In genomic region chr4:139145156-139145555, GRCm38 (mm10) we compare ENCODE assay signal across 8 mouse cellular contexts. TPM values are rescaled to one million over a fixed set of nuclear protein-coding genes. Genes with fewer than 3 reads are reported as not detected.
A peak's percentile ranks its signal among the peaks of the same experiment; 100 is the strongest.
DNase-seq lines count a peak whose midpoint lies in the region; ATAC-seq and TF ChIP-seq lines count a peak whose summit lies in the region.

No protein-coding gene starts in this region.

- TF ChIP-seq EP300 in heart, adult 2 months (IDR thresholded peaks at IDR 0.05; ENCODE audit: insufficient read depth, low read depth, low read length), result no peak

- H3K9me3 ChIP-seq in embryonic facial prominence, embryonic 11.5 days (replicated peaks; ENCODE audit: control insufficient read depth, low read length), result peaks cover 7% of the 10 kb centered on the region; the same call in 1 of the 2 replicates

- H3K79me2 ChIP-seq in heart, adult 2 months (replicated peaks; ENCODE audit: control insufficient read depth, insufficient read depth, low read length), result no peaks in the 10 kb centered on the region

- no peak for DNase-seq in heart, adult 2 months
- no peak for DNase-seq in heart, adult 18-20 months
- peak; percentile 15 for DNase-seq in right cerebral cortex, postnatal 4 days
- DNase-seq in right cerebral cortex, adult 18-20 months, result no peak
- DNase-seq in embryonic facial prominence, embryonic 11.5 days (ENCODE audit: low spot score), result peak; percentile 65
- DNase-seq in splenic B cell, adult 2 months (ENCODE audit: low read depth, low spot score), result peak; percentile 53
- no peak for DNase-seq in left cerebral cortex, adult 9 months (ENCODE audit: low spot score in 2 of 2)
- DNase-seq in layer of hippocampus, adult 18-20 months (ENCODE audit: low spot score in 2 of 2), result no peak

- no peak for ATAC-seq in embryonic facial prominence, embryonic 11.5 days (replicated peaks; ENCODE audit: insufficient number of reproducible peaks, low FRiP score, low TSS enrichment, low read depth)

- intact Hi-C loops in heart, adult 2 months (cut with DNase I), result loop anchor here (5.0 kb wide), 1 partner anchor 37 kb away; no protein-coding TSS in a partner anchor

- H3K27me3 ChIP-seq in heart, adult 2 months (ENCODE audit: control insufficient read depth, insufficient read depth, low read length), result no peaks in the 10 kb centered on the region
- H3K27me3 ChIP-seq in embryonic facial prominence, embryonic 11.5 days (ENCODE audit: control insufficient read depth, insufficient read depth, low read length), result no peaks in the 10 kb centered on the region
- no peaks in the 10 kb centered on the region for H3K27me3 ChIP-seq in splenic B cell, adult 2 months (ENCODE audit: control insufficient read depth, insufficient read depth, low read length, poor library complexity, severe bottlenecking)

- TF ChIP-seq CTCF in heart, adult 2 months (IDR thresholded peaks at IDR 0.05), result peak; percentile 48

- TF ChIP-seq POLR2A in heart, adult 2 months (IDR thresholded peaks at IDR 0.05; ENCODE audit: insufficient read depth, low read depth, low read length), result no peak

- H3K36me3 ChIP-seq in heart, adult 2 months (ENCODE audit: control insufficient read depth, insufficient read depth, low read length), result no peaks in the 10 kb centered on the region
- H3K36me3 ChIP-seq in embryonic facial prominence, embryonic 11.5 days (replicated peaks; ENCODE audit: control insufficient read depth, insufficient read depth, low read depth, low read length), result no peaks in the 10 kb centered on the region
- H3K36me3 ChIP-seq in splenic B cell, adult 2 months (ENCODE audit: control insufficient read depth, insufficient read depth, low read length, poor library complexity, severe bottlenecking), result no peaks in the 10 kb centered on the region

- no peak overlapping the region for H3K4me3 ChIP-seq in heart, adult 2 months
- H3K4me3 ChIP-seq in embryonic facial prominence, embryonic 11.5 days (ENCODE audit: low read depth, low read length), result no peak overlapping the region

- H3K9ac ChIP-seq in heart, adult 2 months (ENCODE audit: low read depth, low read length), result no peak overlapping the region
- no peak overlapping the region for H3K9ac ChIP-seq in embryonic facial prominence, embryonic 11.5 days (replicated peaks; ENCODE audit: low read length)

- H3K4me2 ChIP-seq in embryonic facial prominence, embryonic 11.5 days (ENCODE audit: low read depth, low read length), result no peak overlapping the region

- H3K4me1 ChIP-seq in heart, adult 2 months (ENCODE audit: control insufficient read depth, insufficient read depth, low read length), result peaks cover 5% of the 10 kb centered on the region
- no peaks in the 10 kb centered on the region for H3K4me1 ChIP-seq in embryonic facial prominence, embryonic 11.5 days (ENCODE audit: control insufficient read depth, insufficient read depth, low read length)

- H3K27ac ChIP-seq in heart, adult 2 months, result no peak overlapping the region
- H3K27ac ChIP-seq in embryonic facial prominence, embryonic 11.5 days (replicated peaks; ENCODE audit: low read depth, low read length), result no peak overlapping the region

- 93% methylated on average over 11 of the region's 11 CpGs for WGBS in heart, adult 2 months
- WGBS in embryonic facial prominence, embryonic 11.5 days, result 87% methylated on average over 11 of the region's 11 CpGs

RNA-seq across cellular contexts. Expression of gene Minos1, which starts 14.2 kb away (rescaled TPM):
- 100 to 1,000 TPM; 586 to 660 TPM for total RNA-seq in heart, adult 2 months (2021)
- polyA plus RNA-seq in heart, adult 2 months (2012; rRNA removed), result 203 and 282 TPM in 2 replicates
- total RNA-seq in heart, adult 18-20 months (2021), result 100 to 1,000 TPM; 596 to 645 TPM
- 492 and 522 TPM in 2 replicates for polyA plus RNA-seq in embryonic facial prominence, embryonic 11.5 days (2014; fragmentation: Nextera tagmentation; extraction: Ambion mirVana)
- total RNA-seq in layer of hippocampus, adult 18-20 months (2021), result 100 to 1,000 TPM; 189 to 193 TPM

RNA-seq across cellular contexts. Expression of gene Capzb, which starts 47.5 kb away (rescaled TPM):
- total RNA-seq in heart, adult 2 months (2021), result 100 to 1,000 TPM; 342 to 392 TPM
- 160 and 191 TPM in 2 replicates for polyA plus RNA-seq in heart, adult 2 months (2012; rRNA removed)
- total RNA-seq in heart, adult 18-20 months (2021), result 100 to 1,000 TPM; 356 to 380 TPM
- polyA plus RNA-seq in embryonic facial prominence, embryonic 11.5 days (2014; fragmentation: Nextera tagmentation; extraction: Ambion mirVana), result 314 and 316 TPM in 2 replicates
- 100 to 1,000 TPM; 400 to 403 TPM for total RNA-seq in layer of hippocampus, adult 18-20 months (2021)

RNA-seq across cellular contexts. Expression of gene Nbl1, which starts 52.4 kb away (rescaled TPM):
- total RNA-seq in heart, adult 2 months (2021), result 10 to 100 TPM; 21.9 to 24.0 TPM
- 29.1 and 32.9 TPM in 2 replicates for polyA plus RNA-seq in heart, adult 2 months (2012; rRNA removed)
- total RNA-seq in heart, adult 18-20 months (2021), result 10 to 100 TPM; 17.2 to 28.6 TPM
- polyA plus RNA-seq in embryonic facial prominence, embryonic 11.5 days (2014; fragmentation: Nextera tagmentation; extraction: Ambion mirVana), result 91.6 and 106 TPM in 2 replicates
- 10 to 100 TPM; 80.3 to 92.2 TPM for total RNA-seq in layer of hippocampus, adult 18-20 months (2021)

Comparison
In these comparisons a context has a peak if more than half of its experiments do, and no peak if none do; other contexts are left out.
1. DNase-seq: peak in right cerebral cortex, postnatal 4 days (single experiment), embryonic facial prominence, embryonic 11.5 days (single experiment) and splenic B cell, adult 2 months (single experiment); none in heart, adult 2 months (0 of 2), heart, adult 18-20 months (0 of 2), right cerebral cortex, adult 18-20 months (single experiment), left cerebral cortex, adult 9 months (0 of 2) and layer of hippocampus, adult 18-20 months (0 of 2).